Mouse (Mus musculus): ENCODE data around the gene Lypd6b. TPM values are rescaled to one million over a fixed set of nuclear protein-coding genes. Genes with fewer than 3 reads are reported as not detected.

The Lypd6b gene
- polyA plus RNA-seq, 1 experiment from 2014 or later: 2.0 TPM

GRCm38 (mm10) chr2:49775187-49775586, 12.3 kb upstream of the Lypd6b start:
- no peak overlapping the region for H3K4me2 ChIP-seq (replicated peaks)
- 81% methylated on average over 4 of the region's 4 CpGs for WGBS
- no peak overlapping the region for H3K9ac ChIP-seq
- H3K4me1 ChIP-seq (replicated peaks): 0 out of 2 replicates have a peak, but pooled peaks cover 2% of the 10 kb centered on the region
- no peak overlapping the region for H3K27ac ChIP-seq
- H3K9me3 ChIP-seq: no peaks in the 10 kb centered on the region
- no peak overlapping the region for H3K4me3 ChIP-seq (replicated peaks)
- no peak for ATAC-seq
- H3K27me3 ChIP-seq (replicated peaks): no peaks in the 10 kb centered on the region
- no peaks in the 10 kb centered on the region for H3K36me3 ChIP-seq

DNA sequence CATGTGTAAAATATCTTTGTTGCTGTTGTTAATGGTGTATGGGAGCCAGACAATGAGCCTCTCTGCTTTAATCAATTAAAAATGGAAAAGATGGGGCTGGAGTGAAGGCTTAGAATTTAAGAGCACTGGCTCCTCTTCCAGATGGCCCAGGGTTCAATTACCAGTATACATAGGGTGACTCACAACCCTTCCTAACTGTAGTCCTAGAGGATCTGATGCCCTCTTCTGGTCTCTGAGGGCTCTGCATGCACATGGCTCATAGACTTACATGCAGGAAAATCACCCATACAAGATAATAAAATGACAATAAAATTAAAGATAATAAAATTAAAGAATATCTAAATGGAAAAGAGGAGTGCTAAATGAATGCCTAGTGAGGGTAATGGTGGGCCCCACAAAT, 11.8 kb upstream of the Lypd6b start:
- H3K36me3 ChIP-seq: no peaks in the 10 kb centered on the region
- H3K4me1 ChIP-seq (replicated peaks): 0 out of 2 replicates have a peak, but pooled peaks cover 2% of the 10 kb centered on the region
- H3K4me3 ChIP-seq (replicated peaks): no peak overlapping the region
- H3K27ac ChIP-seq: no peak overlapping the region
- H3K27me3 ChIP-seq (replicated peaks): no peaks in the 10 kb centered on the region
- H3K9me3 ChIP-seq: no peaks in the 10 kb centered on the region
- ATAC-seq: no peak
- H3K9ac ChIP-seq: no peak overlapping the region
- H3K4me2 ChIP-seq (replicated peaks): no peak overlapping the region

GRCm38 (mm10) chr2:49776407-49776806, 11.1 kb upstream of the Lypd6b start:
- no peak overlapping the region for H3K27ac ChIP-seq
- no peaks in the 10 kb centered on the region for H3K9me3 ChIP-seq
- no peaks in the 10 kb centered on the region for H3K27me3 ChIP-seq (replicated peaks)
- H3K9ac ChIP-seq: no peak overlapping the region
- no peak overlapping the region for H3K4me2 ChIP-seq (replicated peaks)
- H3K4me3 ChIP-seq (replicated peaks): no peak overlapping the region
- no peaks in the 10 kb centered on the region for H3K4me1 ChIP-seq (replicated peaks)
- WGBS: 87% methylated on average over 4 of the region's 4 CpGs
- H3K36me3 ChIP-seq: no peaks in the 10 kb centered on the region
- no peak for ATAC-seq

- Histone ChIP-seq H3K4me3 (replicated peaks) (peak overlapping the region; percentile 60), H3K9ac (peak overlapping the region; percentile 58), H3K36me3 (no peaks in the 10 kb centered on the region), H3K27me3 (replicated peaks) (peaks cover 11% of the 10 kb centered on the region; the same call in 1 of the 2 replicates), H3K9me3 (no peaks in the 10 kb centered on the region), H3K4me2 (replicated peaks) (peak overlapping the region; percentile 99), H3K4me1 (replicated peaks) (0 out of 2 replicates have a peak, but pooled peaks cover 7% of the 10 kb centered on the region), H3K27ac (no peak overlapping the region)
- ATAC-seq: peak; percentile 48
- 2% methylated on average over 14 of the region's 14 CpGs for WGBS
These were observed 547 bp downstream of the Lypd6b start for GRCm38 (mm10) chr2:49788051-49788418.

DNA sequence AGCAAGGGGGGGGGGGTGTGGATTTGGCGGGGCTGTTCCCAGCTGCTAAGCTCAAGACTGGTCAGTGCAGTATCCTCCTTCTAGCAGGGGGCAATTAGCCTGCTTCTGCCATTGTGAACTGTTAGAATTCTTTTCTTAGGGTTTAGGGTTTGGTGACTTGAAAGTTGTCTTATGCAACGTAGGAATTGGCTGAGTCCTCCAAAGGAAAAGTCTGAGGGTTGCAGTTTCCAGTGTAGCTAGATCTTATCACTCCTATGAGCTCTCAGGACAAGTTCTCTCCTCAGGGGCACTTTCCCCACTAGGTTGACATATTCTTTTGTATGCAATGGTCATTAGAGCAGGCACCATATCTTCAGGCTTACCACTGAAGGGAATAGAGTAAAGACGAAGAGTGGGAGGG, 1.2 kb downstream of the Lypd6b start:
- Histone ChIP-seq H3K27ac (no peak overlapping the region), H3K36me3 (no peaks in the 10 kb centered on the region), H3K27me3 (replicated peaks) (peaks cover 11% of the 10 kb centered on the region; the same call in 1 of the 2 replicates), H3K9ac (no peak overlapping the region), H3K9me3 (no peaks in the 10 kb centered on the region), H3K4me3 (replicated peaks) (no peak overlapping the region), H3K4me1 (replicated peaks) (0 out of 2 replicates have a peak, but pooled peaks cover 7% of the 10 kb centered on the region), H3K4me2 (replicated peaks) (0 out of 2 replicates have a peak overlapping the region, but pooled peaks have one; percentile 6)
- ATAC-seq: no peak
- WGBS: 33% methylated on average over 3 of the region's 3 CpGs

DNA sequence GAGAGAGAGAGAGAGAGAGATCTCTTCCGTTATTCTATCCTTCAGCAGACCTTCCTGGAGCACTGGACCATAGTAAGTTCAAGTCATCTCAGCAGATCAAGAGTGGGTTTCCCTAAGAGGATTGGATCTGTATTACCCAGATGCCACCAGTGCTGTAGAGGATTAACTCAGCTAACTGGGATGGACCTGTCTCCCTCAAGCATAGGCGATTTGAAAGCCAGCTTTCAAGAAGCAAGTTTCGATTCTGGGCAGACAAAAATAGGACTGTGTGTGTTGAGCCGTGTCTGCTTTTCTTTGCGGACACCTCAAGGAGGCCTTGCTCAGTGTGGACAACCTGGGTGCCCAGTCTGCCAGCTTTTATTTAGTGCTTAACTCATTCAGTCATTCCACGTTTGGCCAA, 1.6 kb downstream of the Lypd6b start:
- ATAC-seq: no peak
- Histone ChIP-seq H3K4me2 (replicated peaks) (no peak overlapping the region), H3K9me3 (no peaks in the 10 kb centered on the region), H3K27ac (no peak overlapping the region), H3K4me3 (replicated peaks) (no peak overlapping the region), H3K27me3 (replicated peaks) (peaks cover 11% of the 10 kb centered on the region; the same call in 1 of the 2 replicates), H3K9ac (no peak overlapping the region), H3K36me3 (no peaks in the 10 kb centered on the region), H3K4me1 (replicated peaks) (0 out of 2 replicates have a peak, but pooled peaks cover 7% of the 10 kb centered on the region)
- 83% methylated on average over 6 of the region's 6 CpGs for WGBS

DNA sequence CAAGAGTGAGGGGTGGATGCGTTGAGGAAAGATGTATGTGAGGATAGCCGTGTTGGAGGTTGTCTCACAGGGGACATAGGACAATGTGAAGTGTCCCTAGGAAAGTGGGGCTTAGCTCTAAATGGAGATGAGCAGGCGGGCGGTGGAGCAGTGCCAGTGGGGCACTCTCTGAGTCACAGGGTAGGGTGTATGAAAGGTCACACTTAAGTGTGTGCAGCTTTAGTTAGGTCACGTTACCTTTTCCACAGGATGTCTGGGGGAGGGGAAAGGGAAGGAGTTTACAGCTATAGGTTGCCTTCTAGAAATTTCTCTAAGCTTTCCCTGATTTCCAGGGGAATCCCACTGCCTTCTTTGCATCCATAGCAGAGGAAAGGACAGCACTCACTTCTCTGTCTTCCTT, 2.0 kb downstream of the Lypd6b start:
- H3K4me3 ChIP-seq (replicated peaks): no peak overlapping the region
- 78% methylated on average over 5 of the region's 5 CpGs for WGBS
- H3K4me2 ChIP-seq (replicated peaks): no peak overlapping the region

GRCm38 (mm10) chr2:49797444-49798143, 10.1 kb downstream of the Lypd6b start:
- Histone ChIP-seq H3K36me3 (no peaks in the 10 kb centered on the region), H3K9ac (no peak overlapping the region), H3K4me2 (replicated peaks) (no peak overlapping the region), H3K27me3 (replicated peaks) (no peaks in the 10 kb centered on the region), H3K4me1 (replicated peaks) (no peaks in the 10 kb centered on the region), H3K4me3 (replicated peaks) (no peak overlapping the region), H3K9me3 (no peaks in the 10 kb centered on the region), H3K27ac (no peak overlapping the region)
- no peak for ATAC-seq
- 63% methylated on average over 14 of the region's 14 CpGs for WGBS

More for the DNA sequence above, 2.0 kb downstream of the Lypd6b start:
- Histone ChIP-seq H3K36me3 (no peaks in the 10 kb centered on the region), H3K4me1 (replicated peaks) (0 out of 2 replicates have a peak, but pooled peaks cover 7% of the 10 kb centered on the region), H3K9ac (no peak overlapping the region), H3K27me3 (replicated peaks) (peaks cover 11% of the 10 kb centered on the region; the same call in 1 of the 2 replicates), H3K9me3 (no peaks in the 10 kb centered on the region), H3K27ac (no peak overlapping the region)
- no peak for ATAC-seq

DNA sequence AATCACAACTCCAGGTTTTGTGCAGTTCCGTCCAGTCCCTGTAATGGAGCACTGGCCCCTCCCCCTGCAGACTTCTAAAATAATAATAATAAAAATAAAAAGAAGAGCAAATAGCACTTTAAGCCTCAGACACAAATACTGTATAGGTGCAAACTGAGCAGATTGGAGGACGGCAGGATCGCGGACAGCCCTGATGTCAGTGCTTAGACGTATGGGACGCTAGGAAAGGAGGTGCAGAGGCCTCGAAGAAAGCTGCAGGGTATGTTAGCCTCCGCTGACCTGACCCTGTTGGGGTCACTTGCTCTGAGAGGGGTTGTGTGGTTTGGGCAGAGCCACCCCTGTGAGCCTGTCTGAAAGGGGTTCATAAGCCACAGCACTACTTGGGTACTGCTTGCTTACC, 17.0 kb downstream of the Lypd6b start:
- Histone ChIP-seq H3K9ac (no peak overlapping the region), H3K27me3 (replicated peaks) (no peaks in the 10 kb centered on the region), H3K4me1 (replicated peaks) (no peaks in the 10 kb centered on the region), H3K36me3 (no peaks in the 10 kb centered on the region), H3K4me2 (replicated peaks) (no peak overlapping the region), H3K9me3 (no peaks in the 10 kb centered on the region), H3K27ac (no peak overlapping the region), H3K4me3 (replicated peaks) (no peak overlapping the region)
- ATAC-seq: no peak
- 67% methylated on average over 8 of the region's 8 CpGs for WGBS

- Histone ChIP-seq H3K27ac (no peak overlapping the region), H3K27me3 (replicated peaks) (no peaks in the 10 kb centered on the region), H3K36me3 (no peaks in the 10 kb centered on the region), H3K4me2 (replicated peaks) (no peak overlapping the region), H3K9me3 (no peaks in the 10 kb centered on the region), H3K4me3 (replicated peaks) (no peak overlapping the region), H3K9ac (no peak overlapping the region), H3K4me1 (replicated peaks) (no peaks in the 10 kb centered on the region)
- WGBS: 77% methylated on average over 11 of the region's 11 CpGs
- ATAC-seq: no peak
These were observed 18.4 kb downstream of the Lypd6b start for GRCm38 (mm10) chr2:49805736-49806371.

GRCm38 (mm10) chr2:49809496-49809895, 22.0 kb downstream of the Lypd6b start:
- Histone ChIP-seq H3K9me3 (no peaks in the 10 kb centered on the region), H3K4me3 (replicated peaks) (no peak overlapping the region), H3K4me1 (replicated peaks) (peaks cover 9% of the 10 kb centered on the region; the same call in 1 of the 2 replicates), H3K27me3 (replicated peaks) (no peaks in the 10 kb centered on the region), H3K9ac (no peak overlapping the region), H3K36me3 (no peaks in the 10 kb centered on the region), H3K4me2 (replicated peaks) (no peak overlapping the region), H3K27ac (no peak overlapping the region)
- no peak for ATAC-seq
- 78% methylated on average over 6 of the region's 6 CpGs for WGBS

DNA sequence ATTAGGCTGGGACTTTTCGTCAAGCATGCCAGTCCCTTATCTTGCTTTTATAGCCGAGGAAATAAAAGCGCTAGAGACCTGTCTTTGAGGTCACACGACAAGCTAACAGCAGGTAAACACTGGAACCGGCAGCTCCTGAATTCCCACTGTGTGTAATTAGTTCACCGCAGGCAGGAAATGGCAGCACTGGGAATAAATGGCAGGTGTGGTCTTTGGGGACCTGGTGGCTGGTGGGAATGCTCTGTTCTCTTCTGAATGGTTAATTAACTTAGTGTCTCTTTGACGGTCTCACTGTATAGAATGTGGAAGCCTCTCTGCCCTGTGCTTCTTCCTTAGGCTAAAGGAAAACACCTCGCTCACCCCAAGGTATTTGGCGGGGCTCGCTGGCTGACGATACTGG, 23.9 kb downstream of the Lypd6b start:
- Histone ChIP-seq H3K4me2 (replicated peaks) (peak overlapping the region; percentile 30), H3K27ac (peak overlapping the region; percentile 67), H3K9me3 (no peaks in the 10 kb centered on the region), H3K4me3 (replicated peaks) (0 out of 2 replicates have a peak overlapping the region, but pooled peaks have one; percentile 6), H3K36me3 (no peaks in the 10 kb centered on the region), H3K4me1 (replicated peaks) (peaks cover 11% of the 10 kb centered on the region; the same call in 1 of the 2 replicates), H3K9ac (no peak overlapping the region), H3K27me3 (replicated peaks) (no peaks in the 10 kb centered on the region)
- 19% methylated on average over 11 of the region's 11 CpGs for WGBS
- ATAC-seq: peak; percentile 53
